Mouse (Mus musculus): ENCODE data around the gene Tbc1d15.

GRCm38 (mm10) chr10:115187390-115187789, 63.9 kb downstream of the Tbc1d15 start:
- TF ChIP-seq USF1 (IDR thresholded peaks at IDR 0.05; ENCODE audit: low read depth), result no peak
- TF ChIP-seq CTCF (IDR thresholded peaks at IDR 0.05; ENCODE audit: control insufficient read depth, insufficient read depth, insufficient read length), result no peak
- no peak for TF ChIP-seq MYOG (IDR thresholded peaks at IDR 0.05; ENCODE audit: control insufficient read depth, extremely low read depth, insufficient read length)
- TF ChIP-seq MAX (IDR thresholded peaks at IDR 0.05), result no peak
- no peak for TF ChIP-seq MYOD1 (IDR thresholded peaks at IDR 0.05; ENCODE audit: control insufficient read depth, insufficient read length, low read depth)
- TF ChIP-seq CEBPB (IDR thresholded peaks at IDR 0.05; ENCODE audit: low read depth), result no peak
- TF ChIP-seq FOSL1 (IDR thresholded peaks at IDR 0.05; ENCODE audit: insufficient read depth, low read length, poor library complexity, severe bottlenecking), result no peak

Data from C2C12 (cell line).